Mouse (Mus musculus) myocyte (in vitro differentiated cells): ENCODE measurements around the gene Icam1.

Source experiments
- E2F4 ChIP-seq: IDR thresholded peaks from one replicate; pipeline ENCODE4 v1.6.1; 2011; ENCODE audit warnings: mild to moderate bottlenecking, control low read depth, moderate library complexity; ENCODE audit not compliant: insufficient read depth
- MAX ChIP-seq: IDR thresholded peaks from one replicate; pipeline ENCODE4 v1.6.1; 2011; ENCODE audit warnings: low read depth, mild to moderate bottlenecking, control low read depth
- MYOD1 ChIP-seq, 3 experiments: IDR thresholded peaks; one replicate each; pipeline ENCODE4 v1.6.1; 2011; ENCODE audit warnings: control low read depth in 2 of 3, low read depth in 2 of 3, mild to moderate bottlenecking in 2 of 3, moderate library complexity in 1 of 3; ENCODE audit not compliant: insufficient read length in 2 of 3, control insufficient read depth in 1 of 3
- MYOG ChIP-seq, 3 experiments: IDR thresholded peaks; one replicate each; pipeline ENCODE4 v1.6.1; 2011; ENCODE audit warnings: control low read depth in 2 of 3, low read depth in 2 of 3, mild to moderate bottlenecking in 2 of 3; ENCODE audit not compliant: insufficient read length in 2 of 3, control insufficient read depth in 1 of 3, insufficient read depth in 1 of 3
- POLR2A ChIP-seq: IDR thresholded peaks from one replicate; pipeline ENCODE4 v1.6.1; 2011; ENCODE audit warnings: low read depth, mild to moderate bottlenecking, control low read depth, moderate library complexity; ENCODE audit not compliant: insufficient read length
- TCF12 ChIP-seq: IDR thresholded peaks from one replicate; pipeline ENCODE4 v1.6.1; 2011; ENCODE audit warnings: mild to moderate bottlenecking, control low read depth; ENCODE audit not compliant: poor library complexity, insufficient read depth, severe bottlenecking
- TCF3 ChIP-seq: IDR thresholded peaks from one replicate; pipeline ENCODE4 v1.6.1; 2011; ENCODE audit warnings: low read depth, control low read depth; ENCODE audit not compliant: insufficient read length

- no peak for TF ChIP-seq POLR2A
- no peak for TF ChIP-seq TCF12
- TF ChIP-seq MYOG (IDR thresholded peaks at IDR 0.05; ENCODE audit: control insufficient read depth in 1 of 3, insufficient read depth in 1 of 3, insufficient read length in 2 of 3, low read depth in 2 of 3), result no peak
- TF ChIP-seq MAX, result no peak
- TF ChIP-seq E2F4, result no peak
- no peak for TF ChIP-seq TCF3
- no peak for TF ChIP-seq MYOD1 (IDR thresholded peaks at IDR 0.05; ENCODE audit: control insufficient read depth in 1 of 3, insufficient read length in 2 of 3, low read depth in 2 of 3)
Observed at GRCm38 (mm10) chr9:21075625-21076024, 59.8 kb downstream of the Icam1 start.
